Mouse (Mus musculus) 416B (cell line): ENCODE data around the gene Gm49673.
"Not testable (repeated sequence)": the region's sequence is repeated elsewhere in the genome, so short reads cannot be mapped to it uniquely, and the experiment has no call there.

Source experiments
- DNase-seq: peaks from one replicate; pipeline ENCODE4 v3.0.0; 2011; ENCODE audit warnings: low read depth

Gm49673 gene

GRCm38 (mm10) chr17:8130849-8131248, 16.7 kb downstream of the Gm49673 start:
- DNase-seq, result not testable (repeated sequence)

GRCm38 (mm10) chr17:8129578-8129977, 18.0 kb downstream of the Gm49673 start:
- not testable (repeated sequence) for DNase-seq

GRCm38 (mm10) chr17:8128326-8128993, 19.1 kb downstream of the Gm49673 start:
- not testable (repeated sequence) for DNase-seq

- not testable (repeated sequence) for DNase-seq
Measured at GRCm38 (mm10) chr17:8124586-8124985, 23.0 kb downstream of the Gm49673 start.

GRCm38 (mm10) chr17:8122974-8123373, 24.6 kb downstream of the Gm49673 start:
- DNase-seq, result not testable (repeated sequence)

- DNase-seq, result not testable (repeated sequence)
Measured at GRCm38 (mm10) chr17:8116928-8117327, 30.7 kb downstream of the Gm49673 start.

- DNase-seq, result peak; percentile 72
Measured at GRCm38 (mm10) chr17:8116378-8116777, 31.2 kb downstream of the Gm49673 start.

GRCm38 (mm10) chr17:8112199-8112598, 35.4 kb downstream of the Gm49673 start:
- not testable (repeated sequence) for DNase-seq

- DNase-seq, result not testable (repeated sequence)
Measured at GRCm38 (mm10) chr17:8101297-8101609, 46.3 kb downstream of the Gm49673 start.

GRCm38 (mm10) chr17:8100405-8101296, 46.9 kb downstream of the Gm49673 start:
- not testable (repeated sequence) for DNase-seq

GRCm38 (mm10) chr17:8096199-8096598, 51.4 kb downstream of the Gm49673 start:
- DNase-seq, result not testable (repeated sequence)

- DNase-seq, result not testable (repeated sequence)
Measured at GRCm38 (mm10) chr17:8095653-8096052, 51.9 kb downstream of the Gm49673 start.

GRCm38 (mm10) chr17:8092537-8093526, 54.8 kb downstream of the Gm49673 start:
- not testable (repeated sequence) for DNase-seq

GRCm38 (mm10) chr17:8091320-8091719, 56.3 kb downstream of the Gm49673 start:
- DNase-seq, result not testable (repeated sequence)

- DNase-seq, result peak; percentile 54
Measured at GRCm38 (mm10) chr17:8069847-8070246, 77.7 kb downstream of the Gm49673 start.

- DNase-seq, result not testable (repeated sequence)
Measured at GRCm38 (mm10) chr17:8056637-8057138, 90.9 kb downstream of the Gm49673 start.

GRCm38 (mm10) chr17:8055919-8056589, 91.5 kb downstream of the Gm49673 start:
- DNase-seq, result not testable (repeated sequence)

- DNase-seq, result peak; percentile 50
Measured at GRCm38 (mm10) chr17:8051247-8051646, 96.3 kb downstream of the Gm49673 start.

GRCm38 (mm10) chr17:8050218-8050617, 97.4 kb downstream of the Gm49673 start:
- DNase-seq, result not testable (repeated sequence)

- not testable (repeated sequence) for DNase-seq
Measured at GRCm38 (mm10) chr17:8046178-8046577, 101.4 kb downstream of the Gm49673 start.

- not testable (repeated sequence) for DNase-seq
Measured at GRCm38 (mm10) chr17:8041197-8041596, 106.4 kb downstream of the Gm49673 start.
